Mouse (Mus musculus) ES-E14 (cell line): ENCODE results near the gene Kcnip1. TPM values are rescaled to one million over a fixed set of nuclear protein-coding genes. Genes with fewer than 3 reads are reported as not detected.

ENCODE experiments used
- DNase-seq: peaks from one replicate; pipeline ENCODE4 v3.0.0-alpha.2; 2013; ENCODE audit warnings: low read depth, low spot score
- H3K27ac ChIP-seq: 2 replicates; pipeline ENCODE4 v1.5.1; 2012; ENCODE audit warnings: low read depth, mild to moderate bottlenecking, low read length, moderate library complexity, mixed read lengths; ENCODE audit not compliant: poor library complexity, insufficient read depth, severe bottlenecking
- H3K36me3 ChIP-seq: 2 replicates; pipeline ENCODE4 v1.6.1; 2012; ENCODE audit warnings: mild to moderate bottlenecking, low read length, moderate library complexity, mixed read lengths; ENCODE audit not compliant: control insufficient read depth, poor library complexity, insufficient read depth, severe bottlenecking
- H3K4me1 ChIP-seq, 2 experiments: fragments of 150-350 bp in 1 of 2; sonication (generic) in 1 of 2; 2 replicates each; pipeline ENCODE4 v1.6.1; 2012; ENCODE audit warnings: low read length in 2 of 2, mild to moderate bottlenecking in 1 of 2, mixed read lengths in 1 of 2; ENCODE audit not compliant: control insufficient read depth in 2 of 2, insufficient read depth in 2 of 2, poor library complexity in 1 of 2
- H3K4me3 ChIP-seq, 2 experiments: fragments of 150-350 bp in 1 of 2; sonication (generic) in 1 of 2; 2 replicates each; pipeline ENCODE4 v1.5.1; 2012; ENCODE audit warnings: low read length in 2 of 2, low read depth in 1 of 2, mild to moderate bottlenecking in 1 of 2, mixed read lengths in 1 of 2; ENCODE audit not compliant: insufficient read depth in 1 of 2, poor library complexity in 1 of 2, severe bottlenecking in 1 of 2
- H3K9ac ChIP-seq: 2 replicates; pipeline ENCODE4 v1.6.1; 2012; ENCODE audit warnings: low read depth, mild to moderate bottlenecking, low read length, mixed read lengths; ENCODE audit not compliant: poor library complexity, insufficient read depth, severe bottlenecking
- H3K9me3 ChIP-seq: fragments of 150-350 bp; sonication (generic); 2 replicates; pipeline ENCODE4 v1.6.1; 2012; ENCODE audit warnings: low read depth, mild to moderate bottlenecking, low read length; ENCODE audit not compliant: control insufficient read depth, insufficient read depth
- CHD2 ChIP-seq: IDR thresholded peaks from 2 replicates; pipeline ENCODE4 v1.6.1; 2014; ENCODE audit warnings: mild to moderate bottlenecking, low read depth, low read length, inconsistent platforms
- HCFC1 ChIP-seq: IDR thresholded peaks from 2 replicates; pipeline ENCODE4 v1.6.1; 2012; ENCODE audit warnings: low read length, inconsistent platforms, borderline replicate concordance; ENCODE audit not compliant: insufficient read depth
- MAFK ChIP-seq: IDR thresholded peaks from 2 replicates; pipeline ENCODE4 v1.6.1; 2014; ENCODE audit warnings: mild to moderate bottlenecking, low read depth, low read length, inconsistent platforms; ENCODE audit not compliant: insufficient read depth
- ZC3H11A ChIP-seq: IDR thresholded peaks from 2 replicates; pipeline ENCODE4 v1.6.1; 2012; ENCODE audit warnings: low read depth, mild to moderate bottlenecking, inconsistent platforms, low read length, borderline replicate concordance
- ZNF384 ChIP-seq: IDR thresholded peaks from 2 replicates; pipeline ENCODE4 v1.6.1; 2012; ENCODE audit warnings: low read depth, low read length, inconsistent platforms
- in situ Hi-C, 2 experiments: fragments of 600-800 bp; cut with MboI; formaldehyde crosslinking; loops; one replicate each; pipeline ENCODE4 v1.15.1; 2025; ENCODE audit warnings: low sequenced_read_pairs in 2 of 2, inconsistent platforms in 1 of 2; ENCODE audit not compliant: unreplicated experiment in 2 of 2
- total RNA-seq: library from RNA; depleted of rRNA; stranded (reverse); fragments of 300-350 nt; gene quantifications from 2 replicates; pipeline ENCODE4 v1.2.3, GENCODE M21; 2012; rRNA removed

Gene Kcnip1
- total RNA-seq: 0.22 TPM in 1 of 2 replicates, not detected in the other

DNA sequence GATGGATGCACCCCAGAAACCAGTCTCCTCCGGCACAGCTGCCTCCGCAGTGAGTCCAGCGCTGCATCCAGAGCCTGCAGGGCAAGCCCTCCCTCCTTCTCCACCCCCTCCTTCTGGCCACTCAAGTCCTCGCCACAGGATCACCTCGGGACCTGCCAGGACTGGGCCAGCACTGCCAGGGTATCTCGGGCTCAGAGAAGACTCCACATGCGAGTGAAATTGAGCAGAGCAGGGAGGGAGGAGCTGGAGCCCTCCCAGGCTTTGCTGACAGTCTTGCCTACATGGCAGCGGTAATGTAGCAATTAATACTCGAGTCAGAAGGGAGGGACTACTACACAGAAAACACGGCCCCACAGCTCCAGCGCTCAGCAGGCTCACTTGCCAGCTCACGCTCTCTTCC, at the start of gene Kcnip1:
Kcnip1 (minus strand) TSS at position 215 of the 400 bp plus-strand sequence.
- no peak within 1 kb of the TSS for H3K27ac ChIP-seq
- in situ Hi-C loops: no loop called here
- no peak within 1 kb of the TSS for H3K4me3 ChIP-seq
- TF ChIP-seq MAFK: no peak
- TF ChIP-seq HCFC1: no peak
- TF ChIP-seq CHD2: no peak
- TF ChIP-seq ZC3H11A: no peak
- DNase-seq: no peak
- H3K9me3 ChIP-seq: no peaks in the 10 kb centered on the region
- H3K4me1 ChIP-seq: no peaks in the 10 kb centered on the region
- H3K36me3 ChIP-seq: no peaks in the 10 kb centered on the region
- no peak within 1 kb of the TSS for H3K9ac ChIP-seq

- no peaks in the 10 kb centered on the region for H3K9me3 ChIP-seq
- no peak overlapping the region for H3K9ac ChIP-seq
- H3K27ac ChIP-seq: no peak overlapping the region
- TF ChIP-seq MAFK: no peak
- TF ChIP-seq CHD2: no peak
- TF ChIP-seq ZC3H11A: no peak
- no peak for TF ChIP-seq HCFC1
- no peak for TF ChIP-seq ZNF384
- H3K4me3 ChIP-seq: no peak overlapping the region
- in situ Hi-C loops: no loop called here
- H3K4me1 ChIP-seq: no peaks in the 10 kb centered on the region
- H3K36me3 ChIP-seq: no peaks in the 10 kb centered on the region
- no peak for DNase-seq
Observed at GRCm38 (mm10) chr11:34040061-34040460, 47.1 kb upstream of the Kcnip1 start.

DNA sequence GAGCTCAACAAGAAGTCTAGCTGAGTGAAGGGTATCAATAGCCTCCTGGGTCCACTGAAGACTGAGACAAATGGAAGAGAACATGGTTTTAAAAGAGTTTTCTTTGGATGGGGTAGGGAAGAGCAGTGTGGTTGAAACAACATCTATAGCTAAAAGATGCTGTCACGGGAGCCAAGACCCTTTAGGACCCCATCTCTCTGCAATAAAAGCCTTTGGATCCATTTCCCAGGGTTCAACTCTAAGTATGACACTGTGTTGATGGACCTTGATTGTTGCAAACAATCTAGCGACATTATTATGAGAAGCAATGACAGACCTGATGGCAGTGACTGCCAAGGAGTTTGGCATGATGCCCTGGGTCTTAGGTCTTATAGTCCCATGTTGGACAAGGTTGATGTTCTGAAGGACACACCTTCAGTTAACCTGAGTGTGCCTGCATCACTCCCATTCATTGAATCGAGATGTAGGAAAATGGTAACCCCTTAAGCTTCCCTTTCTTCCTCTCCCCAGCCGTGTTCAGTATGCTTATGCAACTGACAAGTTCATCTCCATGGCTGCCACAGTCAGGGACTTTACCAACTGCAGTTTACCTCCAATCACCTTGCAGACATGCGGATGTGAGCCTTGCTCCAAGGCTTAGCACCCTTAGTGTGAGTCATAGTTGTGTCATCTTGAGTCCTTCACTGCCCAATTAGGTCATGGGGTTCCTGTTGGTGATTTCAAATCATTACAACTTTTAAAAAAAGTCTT, 43.1 kb upstream of the Kcnip1 start:
- Histone ChIP-seq H3K4me1 (no peaks in the 10 kb centered on the region), H3K9me3 (no peaks in the 10 kb centered on the region), H3K9ac (no peak overlapping the region), H3K4me3 (no peak overlapping the region), H3K36me3 (no peaks in the 10 kb centered on the region), H3K27ac (no peak overlapping the region)
- DNase-seq: no peak
- TF ChIP-seq HCFC1: no peak
- no peak for TF ChIP-seq MAFK
- no peak for TF ChIP-seq CHD2
- TF ChIP-seq ZNF384: no peak
- no peak for TF ChIP-seq ZC3H11A
- in situ Hi-C loops: no loop called here

DNA sequence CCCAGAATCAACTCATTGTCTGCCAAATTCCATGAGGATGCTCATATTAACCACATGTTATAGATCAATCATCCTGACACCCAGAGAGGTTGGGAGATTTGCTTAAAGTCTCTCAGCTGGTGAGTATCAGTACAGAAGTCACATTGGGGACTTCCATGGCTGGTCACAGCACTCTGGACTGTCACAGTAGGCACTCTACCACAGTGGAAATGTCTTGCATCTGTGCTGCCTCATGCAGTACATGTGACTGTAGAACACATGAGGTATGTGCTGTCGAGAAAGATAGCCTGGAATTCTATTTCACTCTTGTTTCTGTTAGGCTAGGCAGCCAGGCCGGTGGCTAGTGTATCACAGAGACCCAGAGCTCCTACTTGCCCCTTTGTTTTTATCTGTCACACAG, 41.8 kb upstream of the Kcnip1 start:
- in situ Hi-C loops: no loop called here
- H3K9ac ChIP-seq: no peak overlapping the region
- H3K27ac ChIP-seq: no peak overlapping the region

DNA sequence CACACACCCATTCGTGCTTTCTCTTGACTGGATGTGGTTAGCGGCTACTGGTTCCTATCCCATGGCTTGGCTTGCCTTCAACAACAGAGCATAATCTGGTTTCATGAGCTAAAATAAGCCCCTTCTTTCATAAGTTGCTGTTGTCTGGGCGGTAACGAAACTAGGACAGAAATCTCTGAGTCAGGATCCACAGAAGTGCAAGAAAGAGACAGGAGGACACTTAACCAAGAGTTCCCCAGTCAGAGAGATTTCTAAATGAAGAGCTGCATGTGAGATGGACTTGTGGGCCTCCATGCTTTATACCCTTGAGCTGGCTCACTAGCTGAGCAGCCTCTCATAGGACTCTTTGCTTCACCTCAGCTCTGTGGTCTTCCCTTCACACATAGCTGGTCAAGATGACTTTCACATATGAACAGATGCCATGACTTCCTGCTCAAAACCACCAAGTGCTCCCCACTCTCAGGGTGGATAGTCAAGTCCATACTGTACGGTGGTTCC, 41.1 kb upstream of the Kcnip1 start:
- H3K9me3 ChIP-seq: no peaks in the 10 kb centered on the region
- H3K4me3 ChIP-seq: no peak overlapping the region
- no peak overlapping the region for H3K27ac ChIP-seq
- no peaks in the 10 kb centered on the region for H3K36me3 ChIP-seq
- in situ Hi-C loops: no loop called here
- TF ChIP-seq CHD2 (no peak), ZNF384 (no peak), ZC3H11A (no peak), HCFC1 (no peak), MAFK (no peak)
- H3K4me1 ChIP-seq: no peaks in the 10 kb centered on the region
- no peak for DNase-seq
- H3K9ac ChIP-seq: no peak overlapping the region

More for the DNA sequence above, 41.8 kb upstream of the Kcnip1 start:
- Histone ChIP-seq H3K9me3 (no peaks in the 10 kb centered on the region), H3K4me1 (no peaks in the 10 kb centered on the region), H3K4me3 (no peak overlapping the region), H3K36me3 (no peaks in the 10 kb centered on the region)
- no peak for TF ChIP-seq CHD2
- TF ChIP-seq ZC3H11A: no peak
- TF ChIP-seq ZNF384: no peak
- no peak for TF ChIP-seq MAFK
- no peak for TF ChIP-seq HCFC1
- DNase-seq: no peak
